Mouse (Mus musculus) heart, adult 9 months (tissue): ENCODE measurements around the gene Pitpnm2.

Experiments used
- DNase-seq, 2 experiments: peaks; one replicate each; pipeline ENCODE4 v3.0.0; 2022; ENCODE audit warnings: low spot score in 2 of 2

The Pitpnm2 gene

GRCm38 (mm10) chr5:124182097-124182496, 67.5 kb downstream of the Pitpnm2 start:
- no peak for DNase-seq

DNA sequence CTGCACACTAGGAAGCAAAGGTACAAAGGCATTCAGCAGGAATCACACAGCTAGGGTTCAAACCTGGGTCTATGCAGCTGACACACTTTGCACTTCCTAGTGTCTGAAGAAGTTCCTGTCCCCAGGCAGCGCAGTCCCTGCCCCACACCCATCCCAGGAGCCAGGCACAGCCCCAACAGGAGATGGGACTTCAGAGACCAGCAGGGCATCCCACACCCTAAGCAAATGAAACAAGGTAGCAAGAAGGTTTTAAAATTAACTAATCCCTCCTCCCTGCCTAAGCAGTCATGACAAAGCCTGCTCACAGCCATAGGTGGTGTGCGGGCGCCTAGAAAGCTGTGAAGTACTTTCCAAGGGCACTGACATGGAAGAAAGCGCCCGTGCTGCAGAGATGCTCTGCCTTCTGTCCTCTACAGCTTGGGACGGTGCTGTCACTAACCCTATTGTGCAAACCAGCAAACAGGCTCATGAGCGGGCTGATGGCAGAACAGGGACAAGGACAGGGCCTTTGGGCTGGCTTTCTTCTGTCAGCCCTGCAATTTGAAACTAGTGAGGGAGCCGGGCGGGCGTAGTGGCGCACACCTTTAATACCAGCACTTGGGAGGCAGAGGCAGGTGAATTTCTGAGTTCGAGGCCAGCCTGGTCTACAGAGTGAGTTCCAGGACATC, 68.9 kb downstream of the Pitpnm2 start:
- no peak for DNase-seq

GRCm38 (mm10) chr5:124179411-124179810, 70.1 kb downstream of the Pitpnm2 start:
- no peak for DNase-seq

GRCm38 (mm10) chr5:124176726-124177132, 72.8 kb downstream of the Pitpnm2 start:
- no peak for DNase-seq

DNA sequence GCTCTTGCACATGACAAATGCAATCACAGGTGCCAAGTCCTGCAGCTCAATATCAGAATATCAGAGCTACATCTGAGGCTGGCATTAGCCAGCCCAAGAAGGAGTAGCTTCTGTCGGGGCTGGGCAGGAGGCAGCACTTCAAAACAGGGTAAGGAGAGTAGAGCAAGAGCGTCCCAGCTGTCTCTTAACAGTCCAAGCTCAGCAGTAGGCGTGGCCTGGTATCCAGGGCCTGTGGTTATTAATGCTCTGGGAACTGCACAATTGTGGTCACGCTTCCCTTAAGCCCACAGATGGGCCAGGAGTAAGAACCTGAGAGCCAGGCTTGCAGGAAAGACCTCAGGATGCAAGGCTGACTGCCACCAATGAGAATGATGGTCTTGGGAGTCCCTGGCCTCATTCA, 74.4 kb downstream of the Pitpnm2 start:
- no peak for DNase-seq

- DNase-seq: peak; percentile 82 to 88
These were observed 76.3 kb downstream of the Pitpnm2 start for GRCm38 (mm10) chr5:124173012-124173985.

DNA sequence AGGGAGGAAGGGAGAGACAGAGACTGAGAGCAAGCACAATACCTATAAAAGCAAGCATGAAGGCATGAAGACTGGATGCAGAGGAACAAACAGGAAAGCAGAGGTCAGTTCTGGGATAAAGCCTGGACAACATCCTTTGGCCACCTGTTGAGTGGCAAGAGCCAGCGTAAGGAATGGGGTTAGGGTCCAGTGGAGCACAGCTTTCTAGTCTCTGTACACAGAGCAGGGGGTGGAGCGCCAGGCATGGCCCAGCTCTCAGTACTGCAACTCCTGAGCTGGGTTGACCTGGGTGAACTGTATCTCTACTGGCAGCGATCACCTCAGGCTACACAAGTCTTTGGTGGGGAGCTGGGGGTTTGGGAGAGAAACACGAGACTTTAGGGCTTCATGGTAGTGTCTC, 77.3 kb downstream of the Pitpnm2 start:
- DNase-seq: no peak

- peak; percentile 53 to 62 for DNase-seq
These were observed 77.8 kb downstream of the Pitpnm2 start for GRCm38 (mm10) chr5:124171781-124172180.

GRCm38 (mm10) chr5:124169224-124169621, 80.3 kb downstream of the Pitpnm2 start:
- DNase-seq: no peak

- DNase-seq: no peak
These were observed 80.9 kb downstream of the Pitpnm2 start for GRCm38 (mm10) chr5:124168428-124169223.

DNA sequence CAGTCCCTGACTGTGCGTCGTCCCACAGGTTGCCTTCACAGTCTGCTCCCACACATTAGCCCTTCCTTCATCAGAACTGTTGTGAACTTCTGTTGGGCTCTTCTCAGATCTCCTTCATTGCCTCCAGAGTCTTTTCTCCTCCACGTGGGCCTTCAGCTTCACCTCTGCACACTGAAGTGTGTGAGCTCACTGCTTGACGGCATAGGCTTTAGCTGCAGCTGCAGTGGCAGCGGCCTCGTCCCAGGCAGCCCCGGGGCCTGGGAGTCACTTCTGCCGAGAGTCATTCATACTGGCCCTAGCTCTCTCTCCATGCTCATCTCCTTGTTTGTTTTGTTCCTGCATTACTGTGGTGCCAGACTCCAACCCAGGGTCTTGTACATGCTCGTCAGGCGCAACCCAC, 81.9 kb downstream of the Pitpnm2 start:
- DNase-seq: no peak

DNA sequence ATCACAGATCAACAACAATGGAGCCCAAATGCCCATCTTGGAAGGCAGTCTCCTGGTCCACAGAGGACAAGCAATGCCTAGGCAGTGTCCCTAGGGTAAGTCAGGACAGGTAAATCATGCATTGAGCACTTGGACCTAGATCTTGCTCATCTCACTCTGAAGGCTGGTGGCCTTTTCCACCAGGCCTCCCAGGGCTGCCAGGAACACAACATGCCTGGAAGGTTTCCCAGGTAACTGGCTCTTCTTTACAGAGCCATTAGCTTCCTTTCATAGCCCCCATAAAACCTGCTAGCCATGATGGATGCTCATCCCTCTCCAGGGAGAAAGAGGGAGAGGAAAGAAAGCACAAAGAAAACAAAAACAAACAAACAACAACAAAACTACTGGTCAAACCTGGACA, 82.8 kb downstream of the Pitpnm2 start:
- DNase-seq: no peak

GRCm38 (mm10) chr5:124165622-124166570, 83.7 kb downstream of the Pitpnm2 start:
- DNase-seq: no peak

DNA sequence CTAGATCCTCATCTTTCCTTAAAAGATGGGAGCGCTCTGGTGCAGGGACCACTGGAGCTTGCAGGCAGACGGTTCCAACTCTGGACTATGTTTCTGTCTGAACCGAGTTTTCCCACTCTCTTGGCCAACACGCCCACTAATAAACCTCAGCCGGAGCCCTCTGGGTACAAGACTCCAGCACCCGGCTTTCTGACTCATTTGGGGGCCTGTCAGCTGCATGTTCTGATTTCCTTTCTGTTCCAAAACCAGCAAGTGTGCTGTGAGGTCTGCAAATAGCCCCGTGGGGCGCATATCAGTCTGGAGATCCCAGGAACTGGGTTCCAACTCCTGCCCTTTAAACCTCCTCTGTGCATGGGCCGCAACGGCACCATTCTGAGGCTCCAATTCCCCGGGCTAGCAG, 86.1 kb downstream of the Pitpnm2 start:
- no peak for DNase-seq

- peak; percentile 62 to 79 for DNase-seq
These were observed 87.0 kb downstream of the Pitpnm2 start for GRCm38 (mm10) chr5:124162577-124162976.

DNA sequence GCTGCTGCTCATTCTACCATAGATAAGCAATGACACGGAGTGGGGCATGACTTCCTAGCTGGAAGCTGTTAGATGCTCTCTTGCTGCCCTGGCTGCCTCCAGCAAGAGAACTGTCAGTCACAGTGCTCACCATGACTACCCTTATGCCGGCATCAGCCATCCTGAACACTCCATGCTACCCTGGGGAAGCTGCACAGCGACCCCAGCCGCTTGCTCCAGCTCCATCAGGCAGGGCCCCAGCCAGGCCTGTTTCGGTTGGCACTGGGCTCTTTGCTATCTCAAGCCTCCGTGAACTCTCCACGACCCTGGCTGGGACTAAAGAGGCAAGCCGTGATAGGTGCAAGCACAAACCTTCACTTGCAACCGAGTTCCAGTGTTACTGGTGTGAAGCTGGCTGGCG, 87.7 kb downstream of the Pitpnm2 start:
- DNase-seq: no peak

DNA sequence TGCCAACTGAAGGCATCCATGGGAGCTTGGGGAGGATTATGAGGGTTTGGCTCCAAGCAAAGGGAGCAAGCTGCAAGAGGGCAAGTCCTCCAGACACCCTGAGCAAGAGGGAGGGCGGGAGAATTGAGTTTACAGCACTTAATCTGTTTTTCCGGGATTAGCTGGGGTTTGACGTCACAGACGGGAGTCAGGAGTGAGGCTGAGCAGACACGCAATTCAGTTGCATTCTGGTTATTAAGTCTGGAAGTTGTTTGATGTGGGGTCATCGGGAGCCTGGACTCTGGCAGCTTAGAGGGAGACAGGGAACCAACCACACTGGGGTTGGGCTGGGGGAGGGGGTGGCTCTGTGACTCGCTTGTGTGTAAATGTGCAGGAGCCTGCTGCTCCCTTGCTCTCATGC, 90.1 kb downstream of the Pitpnm2 start:
- DNase-seq: no peak

DNA sequence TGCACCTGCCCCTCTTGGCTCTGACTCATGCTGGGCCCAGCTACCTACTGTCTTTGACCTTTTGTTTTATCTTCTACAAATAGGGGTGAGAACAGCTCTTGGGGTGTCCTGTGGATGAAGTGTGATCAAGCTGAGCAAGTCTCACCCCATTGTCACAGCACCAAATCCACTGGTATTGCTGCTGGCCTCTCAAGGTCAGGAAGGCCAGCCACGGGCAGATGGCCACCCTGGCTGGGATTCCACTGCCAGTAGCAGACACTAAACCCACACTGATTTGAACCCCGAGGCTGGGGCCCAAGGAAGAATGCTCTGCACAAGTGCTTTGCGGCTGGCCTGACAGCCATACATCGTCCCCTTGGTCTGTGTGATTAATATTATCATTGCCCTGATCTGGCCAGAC, 91.3 kb downstream of the Pitpnm2 start:
- no peak for DNase-seq

DNA sequence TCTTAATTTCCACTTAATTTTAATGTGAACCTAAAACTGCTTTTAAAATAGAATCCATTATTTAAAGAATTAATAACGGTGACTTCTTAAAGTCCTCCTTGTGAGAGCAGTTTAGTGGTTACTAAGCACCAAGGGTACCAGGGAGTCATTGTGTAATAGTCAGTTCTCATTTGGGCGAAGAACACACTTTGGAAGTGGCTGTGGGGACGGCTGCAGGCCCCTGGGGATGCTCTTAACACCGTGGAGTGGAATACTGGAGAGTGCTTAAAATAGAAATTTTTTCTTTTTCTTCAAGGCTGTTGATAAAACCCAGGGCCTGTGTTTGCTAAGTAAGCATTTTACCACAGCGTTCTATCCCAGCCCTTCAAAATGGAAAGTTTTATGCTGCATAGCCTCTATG, 93.6 kb downstream of the Pitpnm2 start:
- no peak for DNase-seq

GRCm38 (mm10) chr5:124152734-124153133, 96.8 kb downstream of the Pitpnm2 start:
- DNase-seq: no peak

DNA sequence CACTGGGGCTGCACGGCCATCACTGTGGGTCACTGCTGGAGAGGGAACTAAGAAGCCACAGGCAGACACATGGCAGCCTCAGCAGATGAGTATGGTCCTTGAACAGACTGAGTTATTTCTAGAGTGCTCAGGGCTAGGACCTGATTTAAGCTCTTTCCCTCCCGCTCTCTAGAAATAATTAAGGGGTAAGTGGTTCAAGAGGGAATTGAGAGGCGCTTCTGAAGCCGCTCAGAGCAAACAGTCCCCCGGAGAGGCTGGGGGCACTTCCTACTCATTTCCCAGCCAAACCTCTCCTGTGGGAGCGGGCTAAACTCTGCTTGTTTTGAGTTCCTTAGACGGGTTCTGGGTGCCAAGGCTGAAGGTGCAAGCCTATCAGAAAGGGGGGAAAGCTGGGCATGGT, 98.7 kb downstream of the Pitpnm2 start:
- no peak for DNase-seq
